Mouse (Mus musculus) megakaryocyte, embryonic 14.5 days (primary cell): ENCODE measurements around the gene Tpm4.

Source experiments
- FLI1 ChIP-seq: IDR thresholded peaks from 2 replicates; pipeline ENCODE4 v1.6.1; 2012; ENCODE audit warnings: low read length, inconsistent platforms, mixed read lengths
- GATA1 ChIP-seq: IDR thresholded peaks from 3 replicates; pipeline ENCODE4 v1.6.1; 2012; ENCODE audit warnings: mixed read lengths, low read length, inconsistent platforms, borderline replicate concordance

- TF ChIP-seq GATA1 (no peak), FLI1 (no peak)
These were observed 3.5 kb upstream of the Tpm4 start for GRCm38 (mm10) chr8:72131251-72131650.
